Mouse (Mus musculus) stomach, postnatal 0 days (tissue): ENCODE data around the gene Tfap2d. TPM values are rescaled to one million over a fixed set of nuclear protein-coding genes. Genes with fewer than 3 reads are reported as not detected.

Source experiments
- ATAC-seq: fragments of 200-750 bp; cut with Nextera tagmentation; 2 replicates; pipeline ENCODE4 v1.8.0; 2017; ENCODE audit not compliant: low FRiP score, low TSS enrichment
- DNase-seq: peaks from one replicate; pipeline ENCODE4 v3.0.0-alpha.2; 2016; ENCODE audit warnings: low spot score
- H3K27ac ChIP-seq: fragments of 300-500 bp; sonication (generic); replicated peaks from 2 replicates; pipeline ENCODE4 v1.5.1; 2014; ENCODE audit warnings: mild to moderate bottlenecking, control low read depth
- H3K27me3 ChIP-seq: fragments of 300-500 bp; sonication (generic); 2 replicates; pipeline ENCODE4 v1.6.1; 2014; ENCODE audit warnings: low read length; ENCODE audit not compliant: control insufficient read depth, insufficient read depth
- H3K36me3 ChIP-seq: fragments of 300-500 bp; sonication (generic); 2 replicates; pipeline ENCODE4 v1.6.1; 2014; ENCODE audit warnings: low read length, mixed read lengths; ENCODE audit not compliant: control insufficient read depth, insufficient read depth
- H3K4me1 ChIP-seq: fragments of 300-500 bp; sonication (generic); replicated peaks from 2 replicates; pipeline ENCODE4 v1.6.1; 2014; ENCODE audit warnings: antibody characterized with exemption; ENCODE audit not compliant: control insufficient read depth, insufficient read depth
- H3K4me2 ChIP-seq: fragments of 300-500 bp; sonication (generic); replicated peaks from 2 replicates; pipeline ENCODE4 v1.6.1; 2014; ENCODE audit warnings: low read depth, mild to moderate bottlenecking, control low read depth, moderate library complexity
- H3K4me3 ChIP-seq: fragments of 300-500 bp; sonication (generic); 2 replicates; pipeline ENCODE4 v1.5.1; 2014; ENCODE audit warnings: low read depth, low read length, control low read depth
- H3K9ac ChIP-seq: fragments of 300-500 bp; sonication (generic); 2 replicates; pipeline ENCODE4 v1.6.1; 2014; ENCODE audit warnings: mild to moderate bottlenecking, low read length, control low read depth, mixed read lengths
- H3K9me3 ChIP-seq: fragments of 300-500 bp; sonication (generic); 2 replicates; pipeline ENCODE4 v1.6.1; 2016; ENCODE audit warnings: low read length; ENCODE audit not compliant: control insufficient read depth
- CTCF ChIP-seq: IDR thresholded peaks from 2 replicates; pipeline ENCODE4 v1.5.1; 2016; ENCODE audit warnings: antibody characterized with exemption, low read depth, mild to moderate bottlenecking, moderate library complexity
- EP300 ChIP-seq: optimal IDR thresholded peaks from 2 replicates; pipeline ENCODE3; 2016; ENCODE audit warnings: antibody characterized with exemption
- WGBS: fragments of 180-500 bp; shearing (Covaris S2); extraction: QIAGEN DNeasy Blood & Tissue Kit; methylation state at CpG from one replicate; pipeline ENCODE4 v1.1.7; 2014; 5-methylcytosine and 5-hydroxymethylcytosine counted together
- polyA plus RNA-seq: library from polyadenylated mRNA; unstranded; fragments of >200 nt; fragmentation: Nextera tagmentation; extraction: Ambion mirVana; gene quantifications from 2 replicates; pipeline ENCODE4 v1.2.1, GENCODE M21; 2015

The Tfap2d gene
- polyA plus RNA-seq, 1 experiment from 2014 or later: not detected

DNA sequence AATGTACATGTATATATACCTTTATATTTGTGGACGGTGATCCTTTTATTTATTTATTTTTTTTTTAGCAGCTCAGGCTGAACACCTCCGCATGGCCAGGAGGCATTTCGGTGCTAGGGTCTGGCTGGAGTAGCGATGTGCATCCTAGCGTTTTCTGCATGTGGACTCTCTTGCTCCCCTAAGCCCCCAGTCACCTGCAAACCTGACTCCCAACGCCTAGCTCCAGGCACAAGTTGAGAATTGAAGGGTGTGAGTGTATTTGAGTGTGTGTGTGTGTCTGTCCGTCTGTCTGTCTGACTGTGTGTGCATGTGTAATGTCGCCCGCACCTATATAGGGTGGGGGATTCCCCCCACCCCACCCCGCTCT is 937 bp downstream of the Tfap2d start:
- Histone ChIP-seq H3K4me1 (no peaks in the 10 kb centered on the region), H3K9me3 (no peaks in the 10 kb centered on the region), H3K27ac (no peak overlapping the region), H3K4me2 (no peak overlapping the region), H3K4me3 (no peak overlapping the region), H3K27me3 (0 out of 2 replicates have a peak, but pooled peaks cover 3% of the 10 kb centered on the region), H3K36me3 (no peaks in the 10 kb centered on the region), H3K9ac (no peak overlapping the region)
- ATAC-seq (no peak), DNase-seq (no peak)
- no peak for TF ChIP-seq EP300
- no peak for TF ChIP-seq CTCF
- 1% methylated on average over 10 of the region's 10 CpGs for WGBS

DNA sequence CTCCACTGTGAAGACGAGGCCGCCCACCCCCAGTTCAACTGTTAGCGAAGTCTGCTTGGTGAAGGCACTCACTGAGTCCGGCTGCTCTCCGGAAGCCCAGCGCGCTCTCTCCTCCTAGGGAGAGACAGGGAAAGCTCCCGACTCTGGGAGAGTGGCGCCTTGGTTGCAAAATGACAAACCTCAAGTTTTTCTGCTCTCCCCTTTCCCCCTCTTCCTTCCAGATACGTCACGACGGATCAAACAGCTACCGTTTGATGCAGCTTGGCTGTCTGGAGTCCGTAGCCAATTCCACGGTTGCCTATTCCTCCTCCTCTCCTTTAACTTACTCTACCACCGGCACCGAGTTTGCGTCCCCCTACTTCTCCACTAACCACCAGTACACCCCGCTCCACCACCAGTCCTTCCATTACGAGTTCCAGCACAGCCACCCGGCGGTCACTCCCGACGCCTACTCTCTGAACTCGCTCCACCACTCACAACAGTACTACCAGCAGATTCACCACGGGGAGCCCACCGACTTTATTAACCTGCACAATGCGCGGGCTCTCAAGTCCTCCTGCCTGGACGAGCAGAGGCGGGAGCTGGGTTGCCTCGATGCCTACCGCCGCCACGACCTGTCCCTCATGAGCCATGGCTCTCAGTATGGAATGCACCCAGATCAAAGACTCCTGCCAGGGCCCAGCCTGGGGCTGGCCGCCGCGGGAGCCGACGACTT is 1.5 kb downstream of the Tfap2d start:
- Histone ChIP-seq H3K27me3 (0 out of 2 replicates have a peak, but pooled peaks cover 3% of the 10 kb centered on the region), H3K9me3 (no peaks in the 10 kb centered on the region), H3K4me2 (no peak overlapping the region), H3K9ac (no peak overlapping the region), H3K27ac (no peak overlapping the region), H3K4me3 (no peak overlapping the region), H3K36me3 (no peaks in the 10 kb centered on the region), H3K4me1 (no peaks in the 10 kb centered on the region)
- TF ChIP-seq EP300: no peak
- TF ChIP-seq CTCF: no peak
- no peak for ATAC-seq
- 1% methylated on average over 40 of the region's 40 CpGs for WGBS
- DNase-seq: no peak

DNA sequence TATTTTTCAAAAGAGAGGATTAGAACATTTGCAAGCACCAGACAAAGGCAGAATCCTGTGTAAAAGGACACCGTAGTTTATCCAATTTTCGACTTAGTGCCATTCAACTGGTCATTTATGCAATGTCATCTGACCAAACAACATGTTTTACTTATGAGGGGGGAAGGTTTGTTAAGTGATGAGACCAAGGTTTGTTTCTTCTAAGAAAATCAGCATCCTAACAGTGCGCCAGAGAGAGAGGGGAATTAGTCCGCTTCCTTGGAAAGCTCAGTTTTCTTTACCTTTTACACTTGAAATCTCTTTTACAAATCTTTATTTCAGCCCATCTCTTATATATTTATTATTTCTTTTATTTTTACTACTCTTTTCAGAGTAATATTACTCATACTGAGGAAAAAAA is 3.6 kb downstream of the Tfap2d start:
- TF ChIP-seq EP300 (no peak), CTCF (no peak)
- Histone ChIP-seq H3K4me1 (no peaks in the 10 kb centered on the region), H3K9ac (no peak overlapping the region), H3K27ac (no peak overlapping the region), H3K9me3 (no peaks in the 10 kb centered on the region), H3K36me3 (no peaks in the 10 kb centered on the region), H3K4me2 (no peak overlapping the region), H3K4me3 (no peak overlapping the region), H3K27me3 (0 out of 2 replicates have a peak, but pooled peaks cover 3% of the 10 kb centered on the region)
- no peak for ATAC-seq
- 5% methylated on average over 4 of the region's 4 CpGs for WGBS
- DNase-seq: no peak

- no peak overlapping the region for H3K4me3 ChIP-seq
- no peaks in the 10 kb centered on the region for H3K9me3 ChIP-seq
- H3K4me1 ChIP-seq: no peaks in the 10 kb centered on the region
- ATAC-seq: no peak
- no peak overlapping the region for H3K27ac ChIP-seq
- DNase-seq: no peak
- no peak for TF ChIP-seq EP300
- no peak for TF ChIP-seq CTCF
- H3K9ac ChIP-seq: no peak overlapping the region
- no peaks in the 10 kb centered on the region for H3K36me3 ChIP-seq
- H3K4me2 ChIP-seq: no peak overlapping the region
- 0 out of 2 replicates have a peak, but pooled peaks cover 3% of the 10 kb centered on the region for H3K27me3 ChIP-seq
- 1% methylated on average over 13 of the region's 13 CpGs for WGBS
Observed at GRCm38 (mm10) chr1:19106841-19107800, 4.3 kb downstream of the Tfap2d start.

DNA sequence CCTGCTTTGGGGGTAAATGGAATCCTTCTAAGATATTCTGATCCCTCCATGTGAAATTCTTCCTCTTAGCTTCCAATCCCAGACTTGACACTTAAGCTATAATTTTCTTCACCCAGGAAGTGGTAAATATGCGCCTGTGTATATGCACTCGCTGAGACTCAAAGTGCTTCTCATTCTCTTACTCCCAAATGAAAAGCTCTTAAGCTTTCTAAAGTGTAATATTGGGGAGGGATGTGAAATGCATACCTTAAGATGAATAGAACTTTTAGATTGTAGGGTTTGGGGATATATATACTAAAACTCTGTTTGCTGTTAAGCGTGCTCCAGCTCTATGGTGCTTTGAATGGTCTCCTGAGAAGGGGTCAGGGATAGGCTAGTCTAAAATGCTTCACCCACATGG is 5.0 kb downstream of the Tfap2d start:
- Histone ChIP-seq H3K9ac (no peak overlapping the region), H3K27me3 (0 out of 2 replicates have a peak, but pooled peaks cover 3% of the 10 kb centered on the region), H3K27ac (no peak overlapping the region), H3K4me1 (no peaks in the 10 kb centered on the region), H3K4me3 (no peak overlapping the region), H3K4me2 (no peak overlapping the region), H3K36me3 (no peaks in the 10 kb centered on the region), H3K9me3 (no peaks in the 10 kb centered on the region)
- WGBS: 2% methylated on average over 3 of the region's 3 CpGs
- ATAC-seq: no peak
- no peak for DNase-seq
- no peak for TF ChIP-seq EP300

GRCm38 (mm10) chr1:19109711-19110110 is 6.9 kb downstream of the Tfap2d start:
- TF ChIP-seq EP300: no peak
- no peak for TF ChIP-seq CTCF
- H3K9me3 ChIP-seq: no peaks in the 10 kb centered on the region
- H3K9ac ChIP-seq: no peak overlapping the region
- no peaks in the 10 kb centered on the region for H3K36me3 ChIP-seq
- 2% methylated on average over 16 of the region's 16 CpGs for WGBS
- DNase-seq (peak; percentile 21), ATAC-seq (no peak)
- H3K4me2 ChIP-seq: no peak overlapping the region
- no peaks in the 10 kb centered on the region for H3K4me1 ChIP-seq
- H3K27me3 ChIP-seq: 0 out of 2 replicates have a peak, but pooled peaks cover 3% of the 10 kb centered on the region
- H3K27ac ChIP-seq: no peak overlapping the region
- H3K4me3 ChIP-seq: no peak overlapping the region
